Mouse (Mus musculus) embryonic facial prominence, embryonic 14.5 days (tissue): ENCODE data around the gene Zbtb20. TPM values are rescaled to one million over a fixed set of nuclear protein-coding genes. Genes with fewer than 3 reads are reported as not detected.

Experiments
- ATAC-seq: fragments of 200-750 bp; cut with Nextera tagmentation; 2 replicates; pipeline ENCODE4 v1.8.0; 2017; ENCODE audit warnings: low read depth, moderate number of reproducible peaks, moderate TSS enrichment
- DNase-seq: peaks from one replicate; pipeline ENCODE4 v3.0.0-alpha.2; 2015; ENCODE audit warnings: low spot score
- H3K27ac ChIP-seq: fragments of 300-500 bp; sonication (generic); replicated peaks from 2 replicates; pipeline ENCODE4 v1.5.1; 2014; ENCODE audit warnings: low read depth, mild to moderate bottlenecking, low read length, moderate library complexity
- H3K27me3 ChIP-seq: fragments of 300-500 bp; sonication (generic); replicated peaks from 2 replicates; pipeline ENCODE4 v1.6.1; 2014; ENCODE audit warnings: low read length; ENCODE audit not compliant: control insufficient read depth, insufficient read depth
- H3K36me3 ChIP-seq: fragments of 300-500 bp; sonication (generic); 2 replicates; pipeline ENCODE4 v1.6.1; 2014; ENCODE audit warnings: low read length, mixed read lengths; ENCODE audit not compliant: control insufficient read depth, insufficient read depth
- H3K4me1 ChIP-seq: fragments of 300-500 bp; sonication (generic); 2 replicates; pipeline ENCODE4 v1.6.1; 2014; ENCODE audit warnings: antibody characterized with exemption, low read length; ENCODE audit not compliant: control insufficient read depth, insufficient read depth
- H3K4me2 ChIP-seq: fragments of 300-500 bp; sonication (generic); 2 replicates; pipeline ENCODE4 v1.6.1; 2014; ENCODE audit warnings: low read depth, mild to moderate bottlenecking, low read length, moderate library complexity, mixed read lengths
- H3K4me3 ChIP-seq: fragments of 300-500 bp; sonication (generic); 2 replicates; pipeline ENCODE4 v1.5.1; 2014; ENCODE audit warnings: low read depth, mild to moderate bottlenecking, low read length
- H3K9ac ChIP-seq: fragments of 300-500 bp; sonication (generic); 2 replicates; pipeline ENCODE4 v1.6.1; 2014; ENCODE audit warnings: low read depth, mild to moderate bottlenecking, low read length, moderate library complexity, mixed read lengths
- H3K9me3 ChIP-seq: fragments of 300-500 bp; sonication (generic); 2 replicates; pipeline ENCODE4 v1.6.1; 2016; ENCODE audit warnings: low read length; ENCODE audit not compliant: control insufficient read depth
- WGBS: fragments of 180-500 bp; shearing (Covaris S2); extraction: QIAGEN DNeasy Blood & Tissue Kit; methylation state at CpG from one replicate; pipeline ENCODE4 v1.1.7; 2014; 5-methylcytosine and 5-hydroxymethylcytosine counted together
- polyA plus RNA-seq: library from polyadenylated mRNA; unstranded; fragments of >200 nt; fragmentation: Nextera tagmentation; extraction: Ambion mirVana; gene quantifications from 2 replicates; pipeline ENCODE4 v1.2.1, GENCODE M21; 2014

Gene Zbtb20
- polyA plus RNA-seq, 1 experiment from 2014 or later: 20.6 TPM

DNA sequence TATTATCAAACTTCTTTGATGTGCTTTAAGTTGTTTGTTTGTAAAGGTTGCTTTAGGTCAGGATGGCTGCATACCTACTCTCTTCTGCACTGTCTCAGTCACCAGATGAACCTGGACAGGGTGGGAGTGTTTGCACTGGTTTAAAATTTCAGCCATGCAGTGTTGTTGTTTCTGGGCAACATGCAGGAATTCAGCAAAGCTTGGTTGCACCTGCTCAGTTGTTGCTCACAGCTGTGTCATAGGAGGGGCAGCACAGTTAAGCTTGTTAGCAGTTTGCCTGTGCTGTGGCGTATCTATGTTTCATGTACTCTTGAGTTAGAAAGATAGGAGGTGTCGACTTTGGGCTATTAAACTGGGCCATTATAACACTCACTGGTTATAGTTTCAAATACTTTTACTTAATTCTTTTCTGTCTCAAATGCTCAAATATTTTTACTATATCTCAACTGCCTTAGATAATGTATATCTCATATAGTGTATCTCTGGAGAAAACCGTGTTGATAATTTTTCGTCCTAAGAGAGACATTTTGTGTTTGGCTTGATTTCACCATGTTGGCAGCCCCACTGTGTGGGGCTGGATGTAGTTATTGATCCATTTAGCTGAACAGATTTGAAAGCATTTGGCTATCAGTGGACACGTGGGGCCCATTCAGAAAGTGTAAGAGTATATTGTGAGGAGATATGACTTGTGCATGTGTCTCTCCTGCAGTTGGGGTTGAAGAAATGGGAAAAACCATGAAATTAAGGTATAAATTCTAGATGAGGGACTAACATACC lies 197.3 kb downstream of the Zbtb20 start:
- DNase-seq (peak; percentile 64), ATAC-seq (peak; percentile 79)
- no peaks in the 10 kb centered on the region for H3K4me1 ChIP-seq
- no peak overlapping the region for H3K4me3 ChIP-seq
- no peak overlapping the region for H3K9ac ChIP-seq
- H3K27ac ChIP-seq: no peak overlapping the region
- WGBS: 79% methylated on average over 5 of the region's 5 CpGs
- H3K27me3 ChIP-seq: no peaks in the 10 kb centered on the region
- no peak overlapping the region for H3K4me2 ChIP-seq
- no peaks in the 10 kb centered on the region for H3K9me3 ChIP-seq
- no peaks in the 10 kb centered on the region for H3K36me3 ChIP-seq

DNA sequence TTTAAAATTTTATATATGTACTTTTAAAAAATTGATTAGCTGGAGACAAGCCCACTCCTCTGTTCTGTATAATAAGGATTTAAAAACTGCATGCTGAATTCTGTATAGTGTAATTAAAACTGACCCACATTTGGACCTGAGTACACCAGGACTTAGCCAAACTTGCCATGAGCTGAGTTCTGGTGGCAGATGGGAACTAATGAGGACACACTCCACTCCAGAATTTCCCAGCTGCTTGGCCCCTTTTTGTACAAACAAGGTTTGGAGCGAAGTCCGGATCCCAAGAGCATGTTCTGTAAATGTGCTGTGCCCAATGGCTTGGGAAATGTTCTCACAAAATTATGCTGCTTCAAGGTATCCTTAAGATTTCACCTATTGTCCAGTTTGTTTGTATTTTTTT lies 204.7 kb downstream of the Zbtb20 start:
- no peaks in the 10 kb centered on the region for H3K27me3 ChIP-seq
- no peak overlapping the region for H3K9ac ChIP-seq
- H3K4me3 ChIP-seq: no peak overlapping the region
- ATAC-seq (no peak; the same call in 1 of the 2 replicates), DNase-seq (peak; percentile 27)
- H3K4me2 ChIP-seq: no peak overlapping the region
- H3K36me3 ChIP-seq: no peaks in the 10 kb centered on the region
- 76% methylated on average over 2 of the region's 2 CpGs for whole genome bisulfite sequencing
- no peaks in the 10 kb centered on the region for H3K9me3 ChIP-seq
- H3K27ac ChIP-seq: no peak overlapping the region
- no peaks in the 10 kb centered on the region for H3K4me1 ChIP-seq

DNA sequence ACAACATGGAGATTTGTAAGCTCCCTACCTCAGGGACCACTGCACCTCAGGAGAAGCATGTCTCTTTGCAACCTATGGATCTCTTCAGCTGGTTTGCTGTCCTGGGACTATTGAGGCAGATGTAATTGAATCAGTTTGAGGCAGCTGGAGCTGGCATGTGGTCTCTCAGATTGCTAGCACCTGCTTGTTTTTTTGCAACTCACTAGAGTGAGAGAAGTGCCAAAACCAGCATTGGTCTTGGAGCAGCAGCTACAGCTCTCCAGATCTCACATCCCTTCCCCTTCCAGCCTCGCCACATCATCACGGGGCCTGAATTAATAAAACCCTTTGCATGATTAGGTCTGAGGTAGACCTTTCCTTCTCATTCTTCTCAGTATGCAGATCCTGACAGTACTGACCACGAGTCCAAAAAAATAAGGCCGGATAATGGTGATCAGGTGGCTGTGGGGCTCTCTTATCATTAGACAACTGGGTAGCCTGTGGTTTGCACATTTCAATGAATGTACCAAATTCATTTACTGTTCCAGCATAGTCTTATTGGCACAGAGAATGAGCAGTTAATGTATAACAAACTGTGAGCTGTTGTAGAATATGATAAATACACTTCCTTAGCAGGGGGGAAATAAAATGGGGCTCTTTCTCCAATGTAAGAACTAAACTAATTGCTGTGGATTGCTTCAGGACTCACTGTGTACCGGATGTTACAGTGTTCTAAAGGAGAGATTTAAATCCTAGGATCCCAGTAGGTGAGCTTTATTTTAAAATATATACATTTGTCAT lies 205.4 kb downstream of the Zbtb20 start:
- Histone ChIP-seq H3K4me1 (no peaks in the 10 kb centered on the region), H3K4me2 (no peak overlapping the region), H3K9me3 (no peaks in the 10 kb centered on the region), H3K4me3 (no peak overlapping the region), H3K36me3 (no peaks in the 10 kb centered on the region), H3K9ac (no peak overlapping the region), H3K27me3 (no peaks in the 10 kb centered on the region), H3K27ac (0 out of 2 replicates have a peak overlapping the region, but pooled peaks have one; percentile 10)
- DNase-seq (peak; percentile 68), ATAC-seq (peak; percentile 72)
- WGBS: 73% methylated on average over 5 of the region's 5 CpGs

DNA sequence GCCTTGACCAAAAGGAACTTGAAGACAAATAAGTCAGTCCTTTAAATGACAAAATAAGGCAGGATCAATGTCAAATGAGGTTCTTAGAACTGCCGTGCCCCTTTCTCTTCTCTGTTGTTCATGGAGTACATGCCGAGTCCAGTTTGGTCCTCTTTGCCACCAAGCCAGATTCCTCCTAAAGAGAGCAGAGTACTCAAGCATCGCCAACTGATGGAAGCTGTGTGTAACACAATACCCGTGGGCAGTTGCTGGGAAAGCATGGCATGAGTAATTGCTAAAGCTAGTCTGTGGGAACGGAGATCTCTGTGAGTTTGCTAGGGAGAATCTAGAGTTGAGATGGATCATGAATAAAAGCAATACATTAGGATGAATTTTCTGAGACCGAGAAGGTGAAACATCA lies 206.3 kb downstream of the Zbtb20 start:
- WGBS: 76% methylated on average over 6 of the region's 6 CpGs
- no peak overlapping the region for H3K4me3 ChIP-seq

DNA sequence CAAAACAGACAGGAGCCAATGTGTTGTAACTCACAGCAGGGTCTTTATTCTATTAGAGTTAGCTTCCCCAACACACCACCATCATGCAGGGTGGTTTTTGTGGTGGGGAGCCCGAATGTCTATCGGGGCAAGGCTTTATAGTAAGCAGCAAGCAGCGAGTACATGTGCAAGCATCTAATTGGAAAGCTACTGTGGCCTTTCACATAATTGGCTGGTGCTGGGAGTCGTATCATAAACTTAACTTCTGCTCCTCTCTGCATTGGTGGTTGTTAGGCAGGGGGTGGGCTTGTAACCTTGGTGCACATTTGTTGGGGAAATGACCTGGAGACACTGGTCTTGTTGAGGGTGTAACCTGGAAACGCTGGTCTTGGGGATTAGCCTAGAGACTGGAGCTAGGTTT lies 207.1 kb downstream of the Zbtb20 start:
- no peaks in the 10 kb centered on the region for H3K4me1 ChIP-seq
- no peak overlapping the region for H3K9ac ChIP-seq
- DNase-seq: no peak
- no peak overlapping the region for H3K27ac ChIP-seq
- H3K27me3 ChIP-seq: no peaks in the 10 kb centered on the region
- 75% methylated on average over 5 of the region's 5 CpGs for WGBS
- H3K4me2 ChIP-seq: no peak overlapping the region
- no peak for ATAC-seq
- no peak overlapping the region for H3K4me3 ChIP-seq
- no peaks in the 10 kb centered on the region for H3K9me3 ChIP-seq
- no peaks in the 10 kb centered on the region for H3K36me3 ChIP-seq

More for the DNA sequence above, 206.3 kb downstream of the Zbtb20 start:
- no peak overlapping the region for H3K27ac ChIP-seq
- no peaks in the 10 kb centered on the region for H3K4me1 ChIP-seq
- H3K27me3 ChIP-seq: no peaks in the 10 kb centered on the region
- no peak overlapping the region for H3K4me2 ChIP-seq
- no peaks in the 10 kb centered on the region for H3K36me3 ChIP-seq
- H3K9me3 ChIP-seq: no peaks in the 10 kb centered on the region
- DNase-seq (peak; percentile 59), ATAC-seq (no peak)
- no peak overlapping the region for H3K9ac ChIP-seq

DNA sequence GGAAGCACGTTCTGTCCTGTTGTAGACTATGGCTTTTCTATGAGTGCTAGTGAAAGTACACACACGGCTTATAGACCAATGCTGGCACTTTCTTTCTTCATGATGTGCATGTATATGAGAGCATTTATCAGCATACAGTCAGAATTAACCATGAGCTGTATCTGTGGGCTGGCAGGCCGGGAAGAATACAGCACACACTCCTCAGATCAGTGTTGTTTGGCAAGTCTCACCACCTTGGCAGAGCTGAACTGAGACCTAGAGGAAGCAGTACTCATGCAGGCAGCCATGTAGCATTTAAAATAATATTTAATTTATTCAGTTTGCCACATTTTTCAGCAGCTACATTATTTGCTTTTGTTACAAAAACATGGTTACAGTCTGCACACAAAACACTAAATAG lies 214.5 kb downstream of the Zbtb20 start:
- DNase-seq: no peak
- ATAC-seq: no peak
- no peaks in the 10 kb centered on the region for H3K27me3 ChIP-seq
- WGBS: 66% methylated on average over 3 of the region's 3 CpGs
- no peaks in the 10 kb centered on the region for H3K36me3 ChIP-seq
- H3K27ac ChIP-seq: no peak overlapping the region
- no peak overlapping the region for H3K9ac ChIP-seq
- no peak overlapping the region for H3K4me2 ChIP-seq
- H3K9me3 ChIP-seq: no peaks in the 10 kb centered on the region
- H3K4me3 ChIP-seq: no peak overlapping the region
- no peaks in the 10 kb centered on the region for H3K4me1 ChIP-seq

DNA sequence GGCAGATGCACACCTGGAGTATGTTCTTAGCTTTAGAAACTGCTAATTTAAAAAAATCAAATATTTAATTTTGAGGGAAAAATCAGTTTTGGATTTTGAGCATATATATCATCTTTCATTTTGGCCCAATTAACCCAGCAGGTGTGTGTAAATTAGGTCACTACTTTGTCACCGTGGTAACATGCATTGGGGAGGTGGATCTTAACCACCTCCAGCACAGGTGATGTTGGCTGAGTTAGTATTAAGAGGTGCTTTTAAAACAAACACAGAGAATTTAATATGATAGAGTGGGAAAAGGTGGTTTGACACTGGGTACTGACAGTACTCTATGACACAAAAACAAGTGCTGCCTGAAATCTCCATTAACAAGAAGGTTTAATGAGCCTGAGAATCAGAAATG lies 218.5 kb downstream of the Zbtb20 start:
- 89% methylated on average over 1 of the region's 1 CpGs for WGBS
- Histone ChIP-seq H3K4me2 (no peak overlapping the region), H3K9me3 (no peaks in the 10 kb centered on the region), H3K4me3 (no peak overlapping the region), H3K27me3 (no peaks in the 10 kb centered on the region), H3K27ac (no peak overlapping the region), H3K4me1 (no peaks in the 10 kb centered on the region), H3K36me3 (no peaks in the 10 kb centered on the region), H3K9ac (no peak overlapping the region)
- no peak for DNase-seq
- peak; percentile 72; the same call in 1 of the 2 replicates for ATAC-seq

DNA sequence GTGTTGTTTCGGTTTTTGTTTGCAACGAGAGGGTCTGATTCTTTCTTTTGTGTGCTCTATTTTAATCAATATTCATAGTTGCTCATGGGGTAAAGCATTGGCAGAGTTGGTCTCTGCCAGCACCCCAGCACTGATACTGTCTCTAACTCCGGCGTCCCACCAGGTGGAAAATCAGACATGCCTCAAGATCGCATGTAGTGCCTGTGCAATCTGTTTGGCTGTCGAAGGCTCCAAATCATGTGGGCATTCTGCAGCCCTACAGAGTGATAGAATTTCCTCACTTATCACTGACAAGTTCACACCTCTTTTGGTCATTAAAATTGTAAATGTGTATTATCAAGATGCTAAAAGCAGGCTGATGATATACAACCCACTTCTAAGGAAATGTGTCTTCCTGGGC lies 219.1 kb downstream of the Zbtb20 start:
- ATAC-seq (no peak), DNase-seq (no peak)
- no peak overlapping the region for H3K4me2 ChIP-seq
- no peaks in the 10 kb centered on the region for H3K4me1 ChIP-seq
- WGBS: 92% methylated on average over 6 of the region's 6 CpGs
- no peaks in the 10 kb centered on the region for H3K9me3 ChIP-seq
- no peak overlapping the region for H3K27ac ChIP-seq
- no peak overlapping the region for H3K9ac ChIP-seq
- no peaks in the 10 kb centered on the region for H3K27me3 ChIP-seq
- no peak overlapping the region for H3K4me3 ChIP-seq
- no peaks in the 10 kb centered on the region for H3K36me3 ChIP-seq
